Mouse (Mus musculus) cerebellum, postnatal 25 days (tissue): Measurements from ENCODE around the gene Icam5.

Experiments
- DNase-seq, 2 experiments: peaks; one replicate each; pipeline ENCODE4 v3.0.0; 2021; ENCODE audit warnings: mixed read lengths in 2 of 2

Icam5 gene

DNA sequence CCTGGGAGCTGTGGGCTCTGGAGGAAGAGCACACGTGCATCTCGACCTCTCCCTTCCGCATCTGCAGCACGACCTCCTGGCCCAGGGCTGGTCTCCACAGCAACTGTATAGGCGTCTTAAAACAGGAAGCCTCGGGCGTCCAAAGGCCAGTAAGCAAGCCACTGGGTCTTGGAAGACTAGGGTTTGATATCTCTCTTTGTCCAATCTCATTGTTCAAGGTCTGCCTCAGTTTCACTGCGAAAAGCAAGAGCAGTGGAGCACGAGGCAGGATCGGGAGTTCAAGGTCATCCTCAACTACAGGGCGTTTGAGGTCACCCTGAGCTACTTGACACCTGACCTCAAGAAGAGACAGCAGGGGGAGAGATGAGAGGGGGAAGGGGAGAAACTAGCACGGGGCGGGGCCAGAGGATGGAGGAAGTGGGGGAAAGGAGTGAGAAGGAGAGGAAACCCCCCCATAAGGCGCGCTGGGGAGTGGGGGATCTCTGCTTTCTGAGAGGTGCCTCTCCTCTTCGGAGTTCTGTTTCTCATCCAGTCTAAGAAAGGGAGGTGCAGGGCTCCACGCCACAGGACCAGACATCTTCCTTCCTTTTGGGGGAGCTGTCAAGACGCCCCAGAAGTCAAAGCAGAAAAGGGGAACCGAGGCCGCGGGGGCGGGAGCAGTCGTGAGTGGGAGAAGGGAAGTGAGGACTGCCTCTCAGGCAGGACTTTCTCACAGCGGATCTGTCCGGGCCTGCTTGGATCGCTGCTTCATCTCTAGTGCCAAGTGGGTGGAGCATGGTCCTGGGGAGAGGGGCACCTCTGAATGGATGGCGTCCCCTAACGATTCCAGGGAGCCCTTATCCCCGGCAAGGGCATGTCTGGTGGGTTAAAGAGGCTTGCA, 16.9 kb upstream of the Icam5 start:
- no peak for DNase-seq

DNA sequence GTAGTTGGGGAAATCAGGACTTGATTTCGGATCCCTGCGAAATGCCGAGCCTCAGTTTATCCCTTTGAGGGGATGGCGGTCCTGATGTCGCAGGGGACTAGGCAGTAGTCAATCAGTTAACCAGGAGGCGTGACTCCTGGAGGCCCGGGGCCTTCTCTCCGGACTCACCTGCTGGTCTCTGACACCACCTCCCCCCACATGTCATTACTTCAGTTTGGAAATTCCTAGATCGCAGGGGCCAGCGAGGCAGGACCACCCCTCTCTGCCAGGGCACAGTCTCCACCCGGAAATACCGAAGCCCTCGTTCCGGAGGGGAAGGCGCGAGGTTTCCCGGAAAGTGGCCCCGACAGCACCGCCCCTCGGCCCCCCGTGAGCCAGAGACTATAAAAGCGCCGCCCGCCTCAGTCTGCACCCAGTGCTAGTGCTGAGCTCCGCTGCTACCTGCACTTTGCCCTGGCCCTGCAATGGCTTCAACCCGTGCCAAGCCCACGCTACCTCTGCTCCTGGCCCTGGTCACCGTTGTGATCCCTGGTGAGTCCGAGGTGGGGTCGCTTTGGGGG, 16.2 kb upstream of the Icam5 start, which contains the start of gene Icam1:
Gene Icam1 (plus strand): TSS at position 415 of the 560 bp plus-strand sequence.
- DNase-seq, result no peak

DNA sequence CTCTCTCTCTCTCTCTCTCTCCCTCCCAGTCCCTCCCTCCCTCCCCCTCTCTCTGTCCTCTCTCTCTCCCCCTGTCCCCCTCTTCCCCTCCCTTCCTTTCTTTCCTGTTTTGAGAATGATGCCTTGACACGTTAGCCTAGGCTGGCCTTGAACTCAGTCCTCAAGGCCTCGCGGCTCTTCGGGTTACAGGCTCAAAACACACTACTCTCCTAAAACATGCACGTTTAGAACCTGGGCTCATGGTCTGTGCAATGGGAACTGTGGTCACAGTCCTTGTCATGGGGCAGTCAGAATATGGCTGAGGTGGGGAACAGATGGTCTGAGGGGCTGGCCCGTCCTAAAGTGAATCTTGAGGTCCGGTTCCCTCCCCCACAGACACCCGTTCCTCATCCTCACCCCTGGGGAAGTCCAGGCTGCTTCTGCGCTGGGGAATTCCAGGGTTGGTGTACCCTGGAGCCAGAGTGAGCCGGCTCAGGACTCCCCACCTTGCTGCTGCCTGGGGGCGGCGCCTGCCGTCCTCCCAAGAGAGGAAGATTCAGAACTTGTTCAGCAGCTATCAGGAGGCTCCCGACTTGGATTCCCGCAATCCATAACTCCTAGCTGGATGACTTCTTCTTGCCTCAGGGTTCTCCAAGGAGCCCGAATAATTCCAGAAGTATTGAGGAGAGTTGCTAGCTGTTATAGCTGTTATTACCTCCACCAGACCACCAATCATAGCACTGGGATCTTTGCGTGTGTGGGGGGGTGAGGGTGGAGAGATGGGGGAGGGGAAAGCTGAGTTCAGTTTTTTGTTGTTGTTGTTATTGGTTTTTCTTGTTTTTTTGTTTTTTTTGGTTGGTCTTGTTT, 15.3 kb upstream of the Icam5 start:
- no peak for DNase-seq

DNA sequence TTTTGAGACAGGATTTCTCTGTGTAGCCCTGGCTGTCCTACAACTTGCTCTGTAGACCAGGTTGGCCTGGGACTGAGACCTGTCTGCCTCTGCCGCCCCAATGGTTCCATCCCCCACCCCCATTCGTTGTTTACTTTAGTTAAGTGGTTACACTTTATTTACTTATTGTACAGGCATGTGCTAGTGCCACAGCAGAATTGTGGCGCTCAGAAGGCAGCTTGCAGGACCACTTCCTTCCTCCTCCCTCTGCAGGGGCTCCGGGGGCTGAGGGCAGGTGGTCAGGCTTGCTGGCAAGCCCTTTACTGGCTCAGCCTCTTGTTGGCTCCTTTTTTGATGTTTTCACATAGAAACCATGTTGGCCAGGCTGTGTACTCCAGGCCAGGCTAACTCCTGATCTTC, 14.7 kb upstream of the Icam5 start:
- no peak for DNase-seq

DNA sequence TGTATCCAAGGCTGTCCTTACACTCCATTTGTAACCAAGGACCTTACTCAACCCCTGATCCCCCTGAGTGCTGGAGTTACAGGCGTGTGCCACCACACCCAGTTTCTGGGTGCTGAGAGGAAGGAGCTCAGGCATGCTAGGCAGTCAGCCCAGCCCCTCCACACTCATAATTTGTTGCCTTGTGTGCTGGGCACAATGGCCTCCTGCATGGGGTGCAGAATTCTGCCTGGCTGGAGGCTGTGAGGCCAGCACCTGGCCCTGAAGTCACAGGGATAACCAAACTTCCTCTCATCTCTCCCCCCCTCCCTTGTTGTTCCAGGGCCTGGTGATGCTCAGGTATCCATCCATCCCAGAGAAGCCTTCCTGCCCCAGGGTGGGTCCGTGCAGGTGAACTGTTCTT, 13.3 kb upstream of the Icam5 start:
- DNase-seq, result no peak

DNA sequence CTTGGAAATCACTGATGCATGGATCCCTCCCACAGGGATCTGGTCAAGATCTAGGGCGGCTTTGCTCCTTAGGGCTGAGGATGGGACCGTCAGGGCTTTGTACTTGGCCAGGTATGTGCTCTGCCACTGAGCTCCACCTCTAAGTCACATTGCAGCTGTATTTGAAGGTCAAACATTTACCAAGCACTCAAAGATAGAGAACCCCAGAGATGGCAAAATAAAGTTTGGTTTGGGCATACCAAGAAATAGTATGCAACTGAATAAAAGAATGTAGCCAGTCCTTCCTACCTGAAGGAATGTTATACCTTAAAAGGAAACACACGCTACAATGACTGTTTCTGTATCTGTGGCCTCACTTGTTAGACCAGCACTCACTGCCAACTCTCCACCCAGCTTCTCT, 10.5 kb upstream of the Icam5 start:
- DNase-seq, result no peak

DNA sequence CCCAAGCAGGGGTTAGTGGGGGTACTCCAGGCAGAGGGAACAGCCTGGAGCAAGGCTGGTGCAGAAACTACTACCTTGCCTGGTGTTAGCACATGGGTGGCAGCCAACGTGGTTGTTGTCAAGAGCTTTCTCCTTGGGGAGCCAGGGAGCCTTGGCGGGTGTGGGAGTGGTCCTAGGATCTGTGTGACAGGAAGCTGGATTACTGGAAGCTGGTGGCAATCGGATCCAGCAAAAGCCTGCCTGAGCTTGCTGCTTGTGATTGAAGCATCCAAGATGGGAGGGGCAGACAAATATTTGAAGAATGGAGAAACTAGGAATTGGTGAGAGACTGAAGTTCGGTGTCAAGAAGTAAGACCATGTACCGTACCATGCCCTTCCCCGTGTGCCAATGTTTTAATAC, 9.6 kb upstream of the Icam5 start:
- no peak for DNase-seq

DNA sequence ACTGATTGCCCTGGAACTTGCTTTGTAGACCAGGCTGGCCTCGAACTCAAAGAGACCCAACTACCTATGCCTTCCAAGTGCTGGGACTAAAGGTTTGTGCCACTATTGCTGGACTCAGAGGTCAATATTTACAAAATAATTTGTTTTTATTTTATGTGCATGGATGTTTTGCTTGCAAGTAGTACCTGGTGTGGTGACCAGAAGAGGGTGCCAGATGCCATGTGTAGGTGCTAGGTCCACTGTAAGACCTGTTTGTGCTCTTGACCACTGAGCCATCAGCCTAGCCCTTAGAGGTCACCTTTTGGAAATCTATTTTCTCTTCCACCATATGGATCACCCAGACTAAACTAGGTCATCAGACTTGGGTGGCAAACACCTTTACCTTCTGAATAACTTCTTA, 9.1 kb upstream of the Icam5 start:
- DNase-seq, result no peak

DNA sequence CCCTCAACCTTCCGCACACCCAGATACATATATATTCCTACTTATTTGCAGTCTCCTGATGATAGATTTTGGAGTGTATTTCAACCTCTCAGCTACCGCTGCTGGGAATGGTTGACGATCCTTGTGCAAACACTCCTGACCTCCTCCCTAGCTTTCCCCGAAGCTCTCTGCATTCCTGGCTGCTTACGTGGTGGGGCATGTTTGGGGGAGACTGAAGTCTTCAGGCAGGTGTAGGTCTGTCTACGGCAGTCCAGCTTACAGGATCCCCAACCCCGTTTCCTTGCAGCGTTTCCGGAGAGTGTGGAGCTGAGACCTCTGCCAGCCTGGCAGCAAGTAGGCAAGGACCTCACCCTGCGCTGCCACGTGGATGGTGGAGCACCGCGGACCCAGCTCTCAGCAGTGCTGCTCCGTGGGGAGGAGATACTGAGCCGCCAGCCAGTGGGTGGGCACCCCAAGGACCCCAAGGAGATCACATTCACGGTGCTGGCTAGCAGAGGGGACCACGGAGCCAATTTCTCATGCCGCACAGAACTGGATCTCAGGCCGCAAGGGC, 6.5 kb upstream of the Icam5 start:
- no peak for DNase-seq

DNA sequence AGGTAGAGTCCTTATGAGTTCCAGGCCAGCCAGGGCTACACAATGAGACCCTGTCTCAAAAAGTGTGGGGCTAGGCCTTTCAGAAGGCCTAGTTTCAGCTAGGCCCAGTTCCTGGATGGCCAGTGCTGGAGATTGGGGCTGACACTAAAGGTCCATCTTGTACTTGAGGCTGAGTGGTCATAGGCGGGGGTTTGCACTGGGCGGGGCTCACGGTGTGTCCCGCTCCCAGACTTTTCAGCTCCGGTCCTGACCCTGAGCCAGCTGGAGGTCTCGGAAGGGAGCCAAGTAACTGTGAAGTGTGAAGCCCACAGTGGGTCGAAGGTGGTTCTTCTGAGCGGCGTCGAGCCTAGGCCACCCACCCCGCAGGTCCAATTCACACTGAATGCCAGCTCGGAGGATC, 5.0 kb upstream of the Icam5 start:
- no peak for DNase-seq

DNA sequence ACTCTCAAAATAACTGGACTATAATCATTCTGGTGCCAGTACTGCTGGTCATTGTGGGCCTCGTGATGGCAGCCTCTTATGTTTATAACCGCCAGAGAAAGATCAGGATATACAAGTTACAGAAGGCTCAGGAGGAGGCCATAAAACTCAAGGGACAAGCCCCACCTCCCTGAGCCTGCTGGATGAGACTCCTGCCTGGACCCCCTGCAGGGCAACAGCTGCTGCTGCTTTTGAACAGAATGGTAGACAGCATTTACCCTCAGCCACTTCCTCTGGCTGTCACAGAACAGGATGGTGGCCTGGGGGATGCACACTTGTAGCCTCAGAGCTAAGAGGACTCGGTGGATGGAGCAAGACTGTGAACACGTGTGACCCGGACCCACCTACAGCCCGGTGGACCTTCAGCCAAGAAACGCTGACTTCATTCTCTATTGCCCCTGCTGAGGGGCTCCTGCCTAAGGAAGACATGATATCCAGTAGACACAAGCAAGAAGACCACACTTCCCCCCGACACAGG, 4.0 kb upstream of the Icam5 start:
- no peak for DNase-seq

DNA sequence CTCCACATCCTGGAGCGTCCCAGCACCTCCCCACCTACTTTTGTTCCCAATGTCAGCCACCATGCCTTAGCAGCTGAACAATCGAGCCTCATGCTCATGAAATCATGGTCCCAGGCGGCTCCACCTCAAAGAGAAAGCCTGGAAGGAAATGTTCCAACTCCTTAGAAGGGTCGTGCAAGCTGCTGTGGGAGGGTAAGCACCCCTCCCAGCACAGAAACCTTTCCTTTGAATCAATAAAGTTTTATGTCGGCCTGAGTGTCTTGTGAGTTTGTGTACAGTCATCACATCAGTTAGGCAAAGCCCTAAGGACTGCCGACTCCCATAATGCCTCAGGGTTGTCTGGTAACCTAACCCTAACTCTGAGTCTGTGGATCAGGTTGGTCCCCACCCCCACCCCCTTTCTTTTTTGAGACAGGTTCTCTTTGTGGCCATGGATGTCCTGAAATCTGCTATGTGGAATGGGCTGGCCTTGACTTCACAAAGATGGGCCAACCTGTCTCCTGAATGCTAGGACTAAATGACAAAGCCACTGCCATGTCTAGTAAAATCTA, 3.2 kb upstream of the Icam5 start:
- no peak for DNase-seq

DNA sequence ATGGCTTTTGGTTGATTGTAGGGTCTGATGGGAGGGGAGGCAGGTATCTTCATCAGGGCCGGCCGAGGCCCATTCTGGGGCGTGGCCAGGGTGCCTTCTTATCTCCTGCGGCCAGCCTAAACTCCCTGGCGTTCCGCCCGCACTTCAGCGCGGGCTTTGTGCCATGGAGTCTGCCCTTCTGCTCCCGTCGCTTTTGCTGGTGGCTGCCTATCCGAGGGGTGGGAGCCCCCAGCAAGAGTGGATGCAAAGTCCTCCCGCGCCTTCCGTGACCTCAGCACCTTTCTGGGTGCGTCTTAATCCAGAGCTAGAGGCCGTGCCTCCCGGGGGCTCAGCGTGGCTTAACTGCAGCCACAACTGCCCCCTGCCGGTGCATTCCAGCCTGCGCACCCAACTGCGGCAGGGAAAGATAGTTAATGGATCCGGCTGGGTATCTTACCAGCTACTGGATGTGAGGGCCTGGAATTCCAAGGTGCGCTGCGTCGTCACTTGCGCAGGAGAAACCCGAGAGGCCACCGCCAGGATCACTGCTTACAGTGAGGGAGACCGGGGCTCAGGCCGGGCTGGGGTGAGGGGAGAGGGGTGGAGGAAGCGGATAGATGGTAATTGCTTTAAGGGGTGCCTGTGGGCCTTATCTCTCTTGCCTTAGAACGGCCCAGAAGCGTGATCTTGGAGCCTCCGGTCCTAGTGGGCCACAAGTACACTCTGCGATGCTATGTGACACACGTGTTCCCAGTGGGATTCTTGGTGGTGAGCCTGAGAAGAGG, 2.4 kb upstream of the Icam5 start, which contains the start of gene Icam4:
Gene Icam4 (plus strand): TSS at position 83 of the 764 bp plus-strand sequence.
- DNase-seq, result peak; percentile 62 to 78

DNA sequence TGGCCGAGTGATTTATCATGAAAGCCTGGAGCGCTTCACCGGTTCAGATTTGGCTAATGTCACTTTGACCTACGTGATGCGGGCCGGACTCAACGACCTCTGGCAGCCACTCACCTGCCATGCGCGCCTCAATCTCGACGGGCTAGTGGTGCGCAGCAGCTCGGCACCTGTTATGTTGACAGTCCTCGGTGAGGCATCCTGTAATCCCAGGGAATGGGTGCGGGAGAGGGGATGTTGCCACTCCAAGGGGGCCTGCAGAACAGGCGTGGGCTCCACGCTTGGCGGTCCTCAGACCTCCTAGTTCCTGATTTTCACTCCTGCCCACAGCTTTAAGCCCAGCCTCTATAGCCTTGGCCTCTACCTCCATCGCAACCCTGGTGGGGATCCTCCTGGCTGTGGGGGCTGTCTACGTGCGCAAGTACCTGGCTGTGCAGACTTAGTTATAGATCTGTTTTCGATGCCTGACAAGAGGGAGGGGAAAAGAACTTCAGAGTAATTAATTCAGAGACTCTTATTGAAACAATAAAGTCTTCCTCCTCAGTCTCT, 1.7 kb upstream of the Icam5 start:
- DNase-seq, result no peak

DNA sequence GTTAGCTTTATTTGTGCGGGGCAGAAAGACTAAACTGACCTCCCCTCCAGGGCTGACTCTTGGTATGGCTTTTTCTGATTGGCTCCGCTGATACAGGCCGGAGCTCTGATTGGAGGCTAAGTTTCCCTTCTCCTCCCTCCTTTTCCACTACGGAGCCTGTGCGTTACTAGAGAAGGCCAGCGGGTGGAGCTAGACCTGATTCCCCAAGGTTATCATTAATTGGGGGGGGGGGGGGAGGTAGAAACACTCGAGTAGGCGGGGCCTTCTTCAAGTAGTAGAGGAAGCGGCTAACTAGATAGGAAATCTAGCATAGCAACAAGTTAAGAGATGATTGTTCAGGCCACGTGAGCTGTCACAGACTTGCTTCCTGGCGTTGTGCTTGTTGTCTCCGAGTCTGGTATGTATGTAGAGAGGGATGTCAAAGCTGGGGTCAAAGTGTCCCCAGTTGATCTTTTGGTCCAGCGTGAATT, 1.1 kb upstream of the Icam5 start:
- DNase-seq, result peak; percentile 77 to 88

DNA sequence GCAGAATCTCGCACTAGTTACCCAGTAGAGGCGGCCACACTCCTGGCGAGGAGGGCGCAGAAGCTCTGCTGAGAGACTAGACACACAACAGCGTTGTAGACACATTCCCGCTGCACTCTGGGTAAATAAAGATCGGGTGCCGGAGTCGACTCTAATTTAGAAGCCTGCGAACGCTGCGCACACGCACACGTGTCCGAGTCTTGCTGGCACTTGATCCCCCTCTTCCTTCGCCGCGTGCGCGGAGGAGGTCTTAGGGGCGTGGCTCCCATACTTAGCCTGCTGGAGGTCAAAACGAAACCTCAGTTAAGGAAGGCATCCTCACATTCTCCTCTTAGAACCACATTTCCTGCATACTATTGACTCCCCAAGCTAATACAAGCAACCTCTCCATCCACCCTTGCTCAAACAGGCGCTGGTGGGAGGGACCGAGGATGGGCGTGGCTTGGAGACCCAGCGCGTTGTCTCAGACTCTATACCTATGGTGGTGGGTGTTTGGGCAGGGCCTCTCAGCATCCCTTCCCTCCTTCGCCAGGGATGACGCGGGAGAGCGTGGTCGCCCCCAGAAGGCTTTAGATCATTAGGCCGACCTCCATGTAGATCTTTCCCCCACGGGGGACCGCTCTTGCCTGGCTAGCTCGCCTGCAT, 500 bp upstream of the Icam5 start:
- peak; percentile 51 to 59 for DNase-seq

DNA sequence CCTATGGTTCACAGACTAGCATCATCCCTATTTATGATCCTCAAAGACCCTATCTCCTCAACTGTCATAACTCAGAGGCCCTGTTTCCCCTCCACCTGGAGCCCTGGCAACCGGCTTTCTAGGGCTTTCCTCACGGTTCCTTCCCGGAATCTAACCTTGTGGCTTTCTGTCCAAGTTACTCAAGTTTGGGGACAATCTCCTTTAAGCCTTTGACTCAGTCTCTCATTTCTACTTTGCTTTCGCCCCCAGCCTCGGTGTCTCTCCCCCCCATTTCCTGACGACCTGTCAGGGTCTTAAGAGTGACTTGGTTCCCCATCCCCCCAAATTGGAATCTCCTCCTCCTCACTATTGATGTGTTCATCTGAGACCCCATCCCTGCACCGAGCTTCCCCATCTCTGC, 618 bp downstream of the Icam5 start:
- DNase-seq, result no peak

DNA sequence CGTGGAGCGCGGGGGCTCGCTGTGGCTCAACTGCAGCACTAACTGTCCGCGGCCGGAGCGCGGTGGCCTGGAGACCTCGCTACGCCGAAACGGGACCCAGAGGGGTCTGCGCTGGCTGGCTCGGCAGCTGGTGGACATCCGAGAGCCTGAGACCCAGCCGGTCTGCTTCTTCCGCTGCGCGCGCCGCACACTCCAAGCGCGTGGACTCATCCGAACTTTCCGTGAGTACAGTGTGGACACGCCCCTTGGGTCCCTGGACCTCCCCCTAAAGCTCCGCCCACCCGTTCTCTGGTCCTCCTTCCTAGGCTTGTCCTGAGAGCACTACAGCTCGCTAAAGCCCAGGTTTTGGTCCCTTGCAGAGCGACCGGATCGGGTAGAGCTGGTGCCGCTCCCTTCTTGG, 1.3 kb downstream of the Icam5 start:
- peak; percentile 34 to 54 for DNase-seq

DNA sequence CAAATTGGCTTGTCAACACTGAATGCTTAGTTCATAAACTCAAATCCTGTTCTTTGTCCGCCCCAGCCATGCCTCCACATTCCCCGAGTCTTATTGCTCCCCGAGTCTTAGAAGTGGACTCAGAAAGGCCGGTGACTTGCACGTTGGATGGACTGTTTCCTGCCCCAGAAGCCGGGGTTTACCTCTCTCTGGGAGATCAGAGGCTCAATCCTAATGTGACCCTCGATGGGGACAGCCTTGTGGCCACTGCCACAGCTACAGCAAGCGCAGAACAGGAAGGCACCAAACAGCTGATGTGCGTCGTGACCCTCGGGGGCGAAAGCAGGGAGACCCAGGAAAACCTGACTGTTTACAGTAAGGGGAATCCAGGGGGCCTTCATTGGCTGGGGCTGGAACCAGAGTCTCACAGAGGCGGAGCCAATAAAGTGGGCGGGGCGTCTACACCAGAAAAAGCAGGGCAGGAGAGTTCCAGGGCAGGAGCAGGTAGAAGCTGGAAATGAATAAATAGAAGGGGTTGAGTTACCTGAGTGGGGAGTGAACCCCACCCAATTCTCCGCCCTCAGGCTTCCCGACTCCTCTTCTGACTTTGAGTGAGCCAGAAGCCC, 2.7 kb downstream of the Icam5 start:
- no peak for DNase-seq

DNA sequence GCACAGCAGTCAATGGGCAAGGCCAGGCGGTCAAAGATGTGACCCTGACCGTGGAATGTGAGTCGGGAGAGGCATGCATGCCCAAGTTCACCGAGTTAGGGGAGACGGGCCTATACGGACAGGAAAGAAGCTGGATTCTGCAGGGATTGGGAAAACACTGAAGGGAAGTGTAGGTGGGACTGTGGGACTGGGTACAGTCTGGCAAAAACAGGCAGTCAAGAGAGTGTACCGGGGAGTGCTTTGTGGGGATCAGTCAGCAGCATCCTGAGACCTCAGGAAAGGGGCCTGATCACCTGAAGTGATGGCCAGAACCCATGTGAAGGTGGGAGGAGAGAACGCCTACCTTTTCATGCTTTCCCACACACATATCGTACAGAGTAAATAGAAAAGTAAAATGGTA, 3.7 kb downstream of the Icam5 start:
- DNase-seq, result no peak
